Mouse (Mus musculus): Measurements from ENCODE around the gene Trim11.

The Trim11 gene

GRCm38 (mm10) chr11:58980381-58980990 lies 2.6 kb downstream of the Trim11 start:
- no peak for DNase-seq (ENCODE audit: low read depth)

GRCm38 (mm10) chr11:58981541-58982447 lies 3.9 kb downstream of the Trim11 start:
- DNase-seq (ENCODE audit: low read depth) = peak; percentile 82

GRCm38 (mm10) chr11:58982471-58983097 lies 4.7 kb downstream of the Trim11 start:
- no peak for DNase-seq (ENCODE audit: low read depth)

GRCm38 (mm10) chr11:58983691-58984341 lies 5.9 kb downstream of the Trim11 start:
- DNase-seq (ENCODE audit: low read depth) = no peak

- no peak for DNase-seq (ENCODE audit: low read depth)
These were observed 6.8 kb downstream of the Trim11 start for GRCm38 (mm10) chr11:58984657-58985056.

- DNase-seq (ENCODE audit: low read depth) = no peak
These were observed 7.5 kb downstream of the Trim11 start for GRCm38 (mm10) chr11:58985299-58985917.

GRCm38 (mm10) chr11:58989166-58989565 lies 11.3 kb downstream of the Trim11 start:
- DNase-seq (ENCODE audit: low read depth) = no peak

- no peak for DNase-seq (ENCODE audit: low read depth)
These were observed 12.2 kb downstream of the Trim11 start for GRCm38 (mm10) chr11:58990141-58990540.

GRCm38 (mm10) chr11:58990794-58991193 lies 12.9 kb downstream of the Trim11 start:
- no peak for DNase-seq (ENCODE audit: low read depth)

- DNase-seq (ENCODE audit: low read depth) = no peak
These were observed 14.0 kb downstream of the Trim11 start for GRCm38 (mm10) chr11:58991911-58992310.

- DNase-seq (ENCODE audit: low read depth) = no peak
These were observed 15.3 kb downstream of the Trim11 start for GRCm38 (mm10) chr11:58993091-58993670.

GRCm38 (mm10) chr11:58994337-58994826 lies 16.5 kb downstream of the Trim11 start:
- peak; percentile 67 for DNase-seq (ENCODE audit: low read depth)

GRCm38 (mm10) chr11:58995061-58995806 lies 17.3 kb downstream of the Trim11 start:
- no peak for DNase-seq (ENCODE audit: low read depth)

GRCm38 (mm10) chr11:58995807-58996370 lies 18.0 kb downstream of the Trim11 start:
- DNase-seq (ENCODE audit: low read depth) = peak; percentile 53

- DNase-seq (ENCODE audit: low read depth) = no peak
These were observed 19.6 kb downstream of the Trim11 start for GRCm38 (mm10) chr11:58997541-58997940.

- DNase-seq (ENCODE audit: low read depth) = no peak
These were observed 21.3 kb downstream of the Trim11 start for GRCm38 (mm10) chr11:58999158-58999557.

- DNase-seq (ENCODE audit: low read depth) = no peak
These were observed 21.9 kb downstream of the Trim11 start for GRCm38 (mm10) chr11:58999830-59000229.

- no peak for DNase-seq (ENCODE audit: low read depth)
These were observed 22.7 kb downstream of the Trim11 start for GRCm38 (mm10) chr11:59000635-59001034.

GRCm38 (mm10) chr11:59002327-59003079 lies 24.6 kb downstream of the Trim11 start:
- DNase-seq (ENCODE audit: low read depth) = no peak
